25 mouse cellular contexts compared by ENCODE assay signal in genomic region chr10:38623399-38623798, GRCm38 (mm10).
"Had no signal": no experiment of that assay in that cellular context is flagged by ENCODE, and none has a peak within 500 bp of the region (broad histone marks: within the 10 kb centered on the region; RNA-seq: fewer than 3 reads in every experiment).

No protein-coding gene starts in this region.

- ATAC-seq: hindbrain, embryonic 16.5 days; inflammation-experienced regulatory T-cells, adult 6 months; intestine, embryonic 15.5 days; intestine, postnatal 0 days had no signal

- H3K27me3 ChIP-seq: heart, embryonic 12.5 days; hindbrain, embryonic 12.5 days; intestine, embryonic 15.5 days; limb, embryonic 12.5 days had no signal

- H3K4me3 ChIP-seq: gastrocnemius, adult 2 months; heart, embryonic 10.5 days; heart, embryonic 12.5 days; hindbrain, embryonic 10.5 days; hindbrain, embryonic 12.5 days; intestine, embryonic 15.5 days; layer of hippocampus, adult 2 months; left cerebral cortex, adult 2 months; limb, embryonic 10.5 days; limb, embryonic 12.5 days had no signal

- H3K4me1 ChIP-seq: heart, embryonic 10.5 days; heart, embryonic 12.5 days; hindbrain, embryonic 10.5 days; hindbrain, embryonic 12.5 days; intestine, embryonic 15.5 days; limb, embryonic 10.5 days; limb, embryonic 12.5 days had no signal

- H3K27ac ChIP-seq: gastrocnemius, adult 2 months; heart, embryonic 10.5 days; hindbrain, embryonic 10.5 days; hindbrain, embryonic 12.5 days; hindbrain, embryonic 14.5 days; intestine, embryonic 15.5 days; layer of hippocampus, adult 2 months; left cerebral cortex, adult 2 months; limb, embryonic 10.5 days; limb, embryonic 12.5 days had no signal

- H3K4me2 ChIP-seq: heart, embryonic 12.5 days; hindbrain, embryonic 12.5 days; hindbrain, embryonic 14.5 days; intestine, embryonic 15.5 days; limb, embryonic 12.5 days had no signal

- H3K9me3 ChIP-seq: heart, embryonic 10.5 days; heart, embryonic 12.5 days; hindbrain, embryonic 10.5 days; hindbrain, embryonic 12.5 days; intestine, embryonic 15.5 days; limb, embryonic 10.5 days; limb, embryonic 12.5 days had no signal

- H3K9ac ChIP-seq: heart, embryonic 12.5 days; hindbrain, embryonic 12.5 days; hindbrain, embryonic 14.5 days; intestine, embryonic 15.5 days; limb, embryonic 12.5 days had no signal

- H3K36me3 ChIP-seq: heart, embryonic 10.5 days; heart, embryonic 12.5 days; hindbrain, embryonic 10.5 days; hindbrain, embryonic 12.5 days; intestine, embryonic 15.5 days; limb, embryonic 10.5 days; limb, embryonic 12.5 days had no signal

- DNase-seq: gastrocnemius, adult 2 months; gastrocnemius, postnatal 10 days; gastrocnemius, postnatal 25 days; heart, adult 18-20 months; heart, postnatal 10 days; heart, postnatal 4 days; kidney, adult 18-20 months; kidney, adult 8-10 months; kidney, postnatal 10 days; kidney, postnatal 25 days; kidney, postnatal 4 days; liver had no signal
